Mouse (Mus musculus) layer of hippocampus, adult 18-20 months (tissue): ENCODE measurements around the gene Ypel4. TPM values are rescaled to one million over a fixed set of nuclear protein-coding genes. Genes with fewer than 3 reads are reported as not detected.
A peak's percentile ranks its signal among the peaks of the same experiment; 100 is the strongest.
"Not testable (repeated sequence)": the region's sequence is repeated elsewhere in the genome, so short reads cannot be mapped to it uniquely, and the experiment has no call there.

Source experiments
- DNase-seq, 2 experiments: peaks; one replicate each; pipeline ENCODE4 v3.0.0; 2022; ENCODE audit warnings: low spot score in 2 of 2
- total RNA-seq, 2 experiments: library from RNA; stranded (reverse); gene quantifications; 2 replicates each; pipeline ENCODE4 v1.2.3; 2021

Ypel4 gene
- total RNA-seq, 2 experiments from 2014 or later, result 81.2 to 84.9 TPM

DNA sequence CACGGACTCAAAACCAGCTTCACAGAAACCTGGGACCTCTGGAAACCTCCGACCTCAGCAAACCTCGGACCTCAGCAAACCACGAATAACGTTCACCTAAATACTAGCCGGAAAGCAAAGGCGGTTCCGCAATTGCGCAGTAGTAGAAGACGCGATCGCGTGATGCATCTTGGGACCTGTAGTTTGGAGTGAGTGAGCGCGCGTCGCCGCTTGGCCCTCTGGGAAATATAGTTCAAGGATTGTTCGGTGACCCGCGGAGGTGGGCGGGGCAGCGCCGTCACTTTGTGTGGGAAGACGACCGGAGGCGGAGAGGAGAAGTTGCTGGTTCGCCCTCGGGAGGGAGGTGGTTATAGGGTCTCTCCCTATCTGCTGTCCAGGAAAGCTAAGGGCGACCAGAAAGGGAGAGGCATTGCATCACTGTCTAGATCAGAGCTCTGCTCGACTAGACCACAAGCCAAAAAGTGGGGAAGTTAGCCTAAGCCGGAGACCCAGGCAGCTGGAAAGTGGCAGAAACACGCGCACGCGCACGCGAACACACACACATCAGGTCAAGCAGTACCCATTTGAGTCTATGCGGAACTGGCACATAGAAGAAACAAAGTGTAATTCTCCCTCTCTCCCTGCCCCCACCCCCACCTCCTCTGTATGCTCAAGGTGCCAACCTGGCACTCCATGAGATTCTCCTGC is 6.5 kb upstream of the Ypel4 start, which contains the start of gene Clp1:
Clp1 (minus strand) TSS at position 179 of the 687 bp plus-strand sequence.
- peak; percentile 93 to 99 for DNase-seq

DNA sequence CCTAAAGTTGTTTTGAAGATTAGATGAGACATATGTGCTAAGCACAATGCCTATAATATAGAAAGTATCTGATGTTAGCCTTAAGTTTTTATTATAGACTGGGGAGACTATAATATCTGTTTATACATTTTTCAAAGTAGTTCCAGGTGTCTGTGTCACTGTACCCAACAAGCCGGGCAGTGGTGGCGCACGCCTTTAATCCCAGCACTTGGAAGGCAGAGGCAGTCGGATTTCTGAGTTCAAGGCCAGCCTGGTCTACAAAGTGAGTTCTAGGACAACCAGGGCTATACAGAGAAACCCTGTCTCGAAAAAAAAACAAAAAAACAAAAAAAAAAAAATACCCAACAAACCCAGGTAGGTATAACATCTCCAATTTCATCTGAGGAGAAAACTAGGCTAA is 5.7 kb upstream of the Ypel4 start:
- not testable (repeated sequence) for DNase-seq

DNA sequence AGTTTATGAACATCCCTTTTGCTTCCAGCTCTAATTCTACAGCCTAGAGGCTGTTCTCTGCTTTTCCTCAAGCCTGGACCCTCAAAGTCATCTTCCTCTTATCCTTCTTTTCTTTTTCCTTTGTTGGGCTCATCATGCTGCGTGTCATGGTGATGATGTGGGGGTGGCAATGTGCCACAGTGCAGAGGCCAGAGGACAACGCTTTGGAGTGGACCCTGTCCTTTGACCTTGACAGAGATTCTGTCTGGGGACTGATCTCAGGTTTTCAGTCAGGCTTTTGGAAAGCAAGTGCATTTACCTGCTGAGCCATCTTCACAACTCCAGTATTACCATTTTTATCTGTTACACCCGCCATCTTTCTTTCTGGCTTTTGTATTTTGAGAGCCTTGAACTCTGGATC is 2.7 kb upstream of the Ypel4 start:
- DNase-seq, result no peak

DNA sequence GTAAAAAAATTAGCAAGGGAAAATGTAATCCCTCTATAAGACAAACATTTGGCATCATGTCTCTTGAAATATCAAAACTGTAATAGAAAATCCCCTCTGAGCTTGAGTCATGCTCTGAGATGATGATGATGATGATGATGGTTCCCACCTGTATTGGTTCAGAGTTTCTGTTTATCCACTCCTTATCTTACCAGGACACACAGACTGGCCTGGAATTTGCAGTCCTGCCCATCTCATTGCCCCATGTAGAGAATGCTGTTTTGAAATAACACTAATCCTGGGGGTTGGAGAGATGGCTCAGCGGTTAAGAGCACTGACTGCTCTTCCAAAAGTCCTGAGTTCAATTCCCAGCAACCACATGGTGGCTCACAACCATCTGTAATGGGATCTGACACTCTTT is 1.5 kb upstream of the Ypel4 start:
- DNase-seq, result no peak

DNA sequence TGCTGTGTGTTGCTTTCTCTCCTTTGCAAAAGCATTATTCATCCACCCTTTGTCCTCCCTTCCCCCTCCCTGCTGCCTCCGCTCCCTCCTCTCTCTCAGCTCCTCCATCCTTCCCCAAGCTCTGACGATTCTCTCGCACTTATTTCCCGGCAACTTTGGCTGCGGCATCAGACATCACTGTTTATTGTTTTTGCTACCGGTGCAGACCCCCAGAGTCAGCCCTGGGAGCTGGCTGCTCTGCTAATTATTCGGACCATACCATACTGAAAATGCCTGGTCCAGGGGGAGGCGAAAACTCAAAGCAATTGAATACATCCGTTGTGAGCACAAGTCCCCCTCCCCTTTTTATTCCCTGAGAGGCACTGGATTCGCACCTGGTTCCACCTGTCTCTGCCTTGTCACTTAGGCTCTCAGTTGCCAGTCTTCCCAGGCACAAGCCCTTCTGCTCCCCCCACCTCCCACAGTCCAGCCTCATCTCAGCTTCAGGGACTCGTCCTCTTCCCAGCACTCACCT is 550 bp downstream of the Ypel4 start:
- DNase-seq, result peak in 1 of 2 experiments; percentile 46

DNA sequence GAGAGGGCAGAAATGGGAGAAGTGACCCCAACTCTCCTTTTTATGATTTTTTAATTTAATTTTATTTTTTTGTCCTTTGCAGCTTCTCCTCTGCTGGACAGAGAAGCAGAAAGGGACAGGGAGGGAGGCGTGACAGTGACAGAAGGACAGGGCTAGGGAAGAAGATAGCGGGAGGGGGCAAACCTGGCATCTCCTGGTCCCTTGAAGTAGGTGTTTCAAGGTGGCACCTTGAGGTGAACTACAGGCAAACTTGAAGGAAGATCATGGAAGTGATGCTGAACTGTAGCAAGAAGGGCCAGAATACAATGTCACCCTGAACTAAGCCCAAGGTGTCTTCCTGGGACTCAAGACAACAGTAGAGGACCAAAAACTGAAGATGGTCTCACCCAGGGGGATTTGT is 1.1 kb downstream of the Ypel4 start:
- DNase-seq, result no peak

DNA sequence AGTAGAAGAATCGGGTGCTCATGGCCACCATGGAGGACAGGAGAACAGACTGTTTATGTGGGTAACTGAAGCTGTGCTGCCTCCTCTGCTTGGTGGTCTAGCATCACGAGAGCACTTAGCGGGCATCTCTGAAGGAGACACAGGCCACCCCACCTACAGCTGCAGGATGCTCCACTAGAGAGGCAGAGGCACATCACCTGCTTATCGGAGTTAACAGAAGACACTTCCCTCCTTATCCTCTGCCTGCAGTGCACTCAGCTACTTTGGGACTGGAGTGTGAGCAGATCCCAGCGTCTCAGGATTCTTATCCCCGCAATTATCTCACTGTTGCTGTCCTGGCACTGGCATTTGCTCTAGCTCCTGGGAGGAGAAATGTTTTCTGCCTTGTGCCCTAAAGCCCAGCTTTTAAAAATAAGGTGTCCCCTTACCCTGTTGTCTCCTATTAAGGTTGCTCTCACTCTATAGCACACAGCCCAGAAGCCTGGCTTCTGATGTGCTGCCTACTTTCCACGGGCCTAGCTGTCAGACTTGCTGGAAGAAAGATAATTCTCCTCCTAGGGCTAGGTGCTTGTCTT is 1.6 kb downstream of the Ypel4 start:
- peak in 1 of 2 experiments; percentile 8 for DNase-seq

DNA sequence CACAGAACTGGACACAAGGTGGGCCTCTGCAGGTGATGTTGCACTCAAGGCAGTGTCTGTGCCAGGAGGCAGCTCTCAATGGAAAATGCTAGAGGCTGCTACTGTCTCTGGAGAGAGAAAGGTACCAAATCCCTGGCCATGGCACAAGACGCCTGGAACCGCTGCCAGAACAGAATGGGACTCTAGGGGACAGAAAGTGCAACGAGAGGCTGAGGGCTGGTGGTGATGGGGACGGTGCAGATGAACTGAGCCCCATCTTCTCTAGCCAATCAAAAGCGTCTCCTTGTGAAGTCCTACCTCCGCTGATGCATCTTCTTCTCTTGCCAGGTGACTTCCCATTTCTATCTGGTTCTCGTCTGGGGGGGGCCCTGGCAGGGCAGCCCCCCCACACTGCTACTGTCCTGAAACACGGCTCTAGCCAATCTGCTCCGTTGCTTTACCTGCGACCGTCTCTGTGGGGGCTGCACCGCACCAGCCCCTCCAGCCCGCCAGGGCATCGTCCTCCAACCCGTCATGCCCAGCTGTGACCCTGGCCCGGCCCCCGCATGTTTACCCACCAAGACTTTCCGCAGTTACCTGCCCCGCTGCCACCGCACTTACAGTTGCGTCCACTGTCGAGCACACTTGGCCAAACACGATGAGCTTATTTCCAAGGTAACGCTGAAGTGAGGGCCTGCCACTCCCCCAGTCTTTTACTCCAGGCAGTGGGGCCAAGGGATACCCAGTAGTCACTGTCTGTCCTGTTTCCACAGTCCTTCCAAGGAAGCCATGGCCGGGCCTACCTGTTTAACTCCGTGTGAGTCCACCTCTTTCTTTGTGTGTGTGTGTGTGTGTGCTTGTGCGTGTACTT is 2.7 kb downstream of the Ypel4 start:
- peak in 1 of 2 experiments; percentile 11 for DNase-seq

DNA sequence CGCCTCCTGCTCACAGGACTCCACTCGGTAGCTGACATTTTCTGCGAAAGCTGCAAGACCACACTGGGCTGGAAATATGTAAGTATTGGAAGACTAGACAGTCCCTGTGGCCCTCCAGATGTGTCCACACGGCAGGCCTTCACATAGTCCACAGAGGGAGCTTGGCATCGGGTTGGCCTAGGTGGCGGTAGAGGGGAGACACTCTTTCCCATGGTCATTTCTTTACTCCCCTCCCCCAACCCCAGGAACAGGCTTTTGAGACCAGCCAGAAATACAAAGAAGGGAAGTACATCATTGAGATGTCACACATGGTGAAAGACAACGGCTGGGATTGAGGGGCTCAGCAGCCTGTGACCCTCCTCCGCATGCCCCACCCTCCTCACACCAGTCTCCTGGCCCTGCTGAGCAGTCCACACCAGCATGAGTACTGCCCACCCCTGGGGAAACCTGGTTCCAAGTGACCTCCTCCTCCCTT is 3.6 kb downstream of the Ypel4 start:
- no peak for DNase-seq

DNA sequence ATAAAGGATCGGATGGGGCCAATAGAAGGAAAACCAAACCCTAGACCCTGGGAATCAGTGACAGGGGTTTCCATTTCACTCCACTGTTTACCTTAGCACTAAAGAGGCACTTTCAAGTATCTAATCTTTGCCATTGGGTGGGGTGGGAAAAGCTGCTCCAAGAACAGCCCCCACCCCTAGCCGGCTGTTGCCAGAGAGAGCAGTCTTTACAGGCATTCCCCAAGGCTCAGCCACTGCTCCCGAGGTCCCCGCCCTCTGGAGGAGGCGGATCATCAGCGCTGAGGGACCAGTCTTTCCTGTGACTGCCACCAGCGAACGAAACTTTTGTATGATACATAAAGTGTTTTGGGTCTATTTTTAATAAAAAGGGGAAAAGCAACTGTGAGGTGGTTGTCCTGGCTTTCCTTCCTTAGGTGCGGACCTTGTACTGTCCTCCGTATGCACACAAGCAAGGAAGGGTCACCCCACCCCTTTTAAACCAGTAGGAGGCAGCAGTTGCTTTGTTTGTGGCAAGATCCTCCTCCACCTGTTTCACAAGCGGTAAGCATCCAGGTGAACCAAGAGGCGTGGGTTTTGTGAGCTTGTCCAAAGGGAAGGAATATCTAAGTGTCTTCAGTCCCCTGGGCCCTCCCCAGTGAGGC is 4.5 kb downstream of the Ypel4 start:
- DNase-seq, result no peak

DNA sequence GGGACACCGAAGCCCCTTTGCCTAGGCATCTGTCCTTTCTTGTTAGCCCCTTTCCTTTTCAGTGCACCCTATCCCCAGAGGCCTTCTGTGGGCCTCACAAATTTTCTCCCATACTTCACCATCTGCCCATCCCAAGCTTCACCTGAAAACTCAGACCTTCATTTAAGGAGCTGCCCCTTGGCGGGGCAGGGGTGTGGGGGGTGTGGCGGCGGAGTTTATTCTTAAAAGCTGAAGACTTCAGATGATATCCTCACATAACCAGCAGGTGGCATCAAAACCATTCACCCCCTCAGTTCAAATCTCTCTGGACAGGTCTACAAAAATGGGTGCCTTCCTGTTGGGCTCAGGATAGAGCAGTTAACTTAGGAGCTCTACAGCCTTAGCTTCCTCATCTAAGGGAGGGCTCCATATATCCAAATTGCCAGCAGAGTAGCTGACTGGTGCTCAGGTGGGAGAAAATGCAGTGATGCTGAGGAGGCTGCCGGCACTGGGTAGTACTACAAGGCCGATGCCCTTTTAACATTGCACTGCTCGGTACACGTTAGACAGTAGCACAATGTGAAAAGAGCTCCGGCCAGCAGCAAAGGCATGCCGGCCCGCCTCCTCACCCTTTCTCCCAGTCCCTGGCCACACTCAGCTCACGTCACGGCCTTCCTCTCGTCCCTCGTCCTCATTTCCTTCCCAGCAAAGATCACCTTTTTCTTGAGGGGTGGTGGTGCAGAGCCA is 6.9 kb downstream of the Ypel4 start:
- peak in 1 of 2 experiments; percentile 20 for DNase-seq

DNA sequence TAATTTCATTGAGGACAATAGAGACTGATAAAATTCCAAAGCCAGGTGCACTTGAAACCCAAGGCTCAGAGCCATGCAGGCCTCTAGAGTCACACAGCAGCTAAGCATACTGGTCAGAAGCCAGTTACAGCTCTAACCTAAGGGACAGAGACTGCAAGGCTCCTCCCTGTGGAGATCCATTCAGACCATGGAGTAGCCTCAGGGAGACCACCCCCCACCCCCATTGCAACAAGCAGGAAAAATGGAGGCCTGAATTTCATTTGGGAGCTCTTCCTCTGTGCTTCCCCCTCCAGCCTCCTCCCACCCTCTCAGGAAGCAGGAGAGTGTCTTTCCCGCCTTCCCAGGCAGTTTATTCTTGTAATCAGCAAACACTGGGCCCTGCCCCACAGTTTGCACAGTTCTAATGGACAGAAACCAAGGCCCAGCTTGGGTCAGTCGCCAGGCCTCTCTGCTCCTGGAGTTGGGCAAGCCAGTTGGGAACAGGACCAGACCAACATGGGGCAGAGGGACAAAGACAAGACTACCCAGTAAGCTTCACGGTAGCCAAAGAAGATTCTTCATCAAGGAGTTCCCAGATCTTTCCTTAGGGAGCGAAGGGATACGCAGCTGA is 8.1 kb downstream of the Ypel4 start:
- no peak for DNase-seq

DNA sequence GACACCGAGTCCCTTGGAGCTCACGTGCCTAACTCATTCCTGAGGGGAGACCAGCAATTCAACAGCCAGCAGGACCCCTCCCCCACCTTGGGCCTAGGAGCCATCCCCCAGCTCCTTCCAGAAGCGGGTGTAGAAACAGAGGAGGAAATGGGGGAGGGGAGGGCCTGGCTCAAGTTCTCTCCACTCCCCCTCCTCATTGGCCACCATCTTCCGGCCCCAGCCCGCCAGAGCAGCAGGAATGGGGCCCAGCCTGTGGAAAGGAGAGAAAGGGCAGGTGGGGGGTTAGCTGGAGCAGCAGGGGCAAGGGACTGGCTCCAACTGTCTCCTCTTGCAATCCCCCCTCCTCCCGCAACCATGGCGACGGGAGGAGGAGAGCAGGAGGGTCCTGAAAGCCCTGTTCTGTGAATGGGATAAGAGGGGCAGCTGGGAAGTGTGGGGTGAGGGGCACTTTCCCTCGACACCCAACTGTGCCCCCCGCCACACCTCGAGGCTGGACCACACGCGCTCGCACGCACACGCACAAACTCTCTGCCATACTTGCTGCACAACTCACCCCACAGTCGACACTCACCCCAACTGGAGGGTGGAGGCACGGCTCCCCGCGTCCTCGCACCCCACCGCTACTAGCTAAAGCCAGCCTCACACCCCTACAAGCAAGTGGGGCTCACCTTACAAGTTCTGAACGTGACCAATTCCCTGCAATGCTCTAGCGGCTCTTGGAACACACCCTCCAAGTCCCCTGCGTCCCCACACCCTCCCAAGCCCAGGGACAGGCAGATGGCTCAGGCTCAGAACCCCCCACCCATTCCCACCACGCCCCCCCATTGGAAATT is 8.8 kb downstream of the Ypel4 start:
- peak in 1 of 2 experiments; percentile 11 for DNase-seq

DNA sequence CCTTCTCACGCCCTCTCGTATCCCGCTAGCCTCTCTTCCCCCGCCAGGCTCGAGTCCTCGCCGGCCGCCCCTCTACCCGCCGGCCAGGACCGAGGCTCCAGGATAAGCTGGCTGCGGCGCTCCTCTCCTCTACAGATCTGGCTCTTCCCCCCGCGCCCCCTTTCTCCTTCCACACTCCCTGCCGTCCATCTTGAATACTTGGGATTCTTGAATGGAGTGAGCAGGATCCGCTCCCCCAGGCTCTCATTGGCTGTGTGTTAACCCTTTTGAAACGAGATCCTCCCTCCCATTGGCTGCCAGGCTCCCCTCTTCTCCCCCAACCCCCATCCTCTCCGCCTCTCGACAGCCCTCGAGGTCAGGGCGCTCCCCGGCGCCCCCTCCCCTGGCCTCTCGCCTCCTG is 9.7 kb downstream of the Ypel4 start, which contains the start of gene Gm19426:
Gm19426 (minus strand) TSS at position 95 of the 400 bp plus-strand sequence.
- peak in 1 of 2 experiments; percentile 71 for DNase-seq

DNA sequence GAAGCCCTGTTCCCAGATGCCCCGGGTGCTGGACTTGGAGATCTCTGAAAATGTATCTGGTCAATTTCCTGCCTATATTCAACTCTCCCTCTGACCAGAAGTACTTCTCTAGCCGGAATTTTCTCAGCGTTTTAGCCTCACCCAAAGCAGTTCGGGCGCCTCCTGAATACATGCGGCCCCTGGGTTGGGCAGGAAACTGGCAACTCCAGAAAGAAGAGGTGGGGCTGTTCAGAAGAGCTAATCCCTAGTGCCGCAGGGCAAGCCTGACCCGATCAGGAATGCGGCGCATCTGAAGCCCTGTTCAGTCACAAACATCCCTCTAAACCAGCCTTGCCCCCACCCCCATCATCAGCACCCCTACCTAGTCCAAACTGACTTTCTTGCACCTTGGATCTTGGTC is 10.3 kb downstream of the Ypel4 start:
- no peak for DNase-seq

DNA sequence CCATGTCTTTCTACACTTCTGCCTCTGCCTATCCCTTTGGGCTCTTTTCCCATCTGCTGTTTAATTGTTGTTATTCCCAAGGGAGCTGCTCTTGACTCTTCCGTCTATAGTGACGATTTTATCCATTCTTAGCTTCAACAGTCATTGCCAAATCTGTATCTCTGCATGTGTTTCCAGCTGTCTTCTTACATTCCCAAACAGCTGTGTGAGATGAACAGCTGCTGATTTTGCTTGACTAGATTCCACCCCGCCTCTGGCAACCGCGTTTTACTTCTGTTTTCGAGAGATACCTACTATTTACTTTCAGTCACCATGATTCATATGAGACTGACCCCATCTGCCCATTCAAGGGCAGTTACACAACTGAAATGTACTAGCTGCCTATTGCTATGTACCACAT is 16.3 kb downstream of the Ypel4 start:
- DNase-seq, result no peak

DNA sequence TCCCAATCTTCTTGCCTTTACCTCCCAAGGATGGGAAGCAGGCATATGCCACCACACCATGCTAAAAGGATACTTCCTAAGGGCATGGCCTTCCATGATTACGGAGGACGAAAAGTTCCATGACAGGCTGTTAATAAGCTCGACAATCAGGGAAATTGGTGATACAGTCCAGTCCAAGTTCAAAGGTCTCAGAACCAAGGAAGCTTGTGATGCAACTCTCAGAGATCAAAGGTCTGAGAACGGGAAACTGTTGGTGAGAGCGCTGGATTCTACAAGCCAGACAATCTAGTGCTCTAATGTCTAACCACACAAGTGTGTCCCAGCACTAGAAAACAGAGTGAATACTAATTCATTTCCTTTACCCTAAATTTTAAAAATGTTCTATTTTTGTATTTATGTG is 22.4 kb downstream of the Ypel4 start:
- no peak for DNase-seq

DNA sequence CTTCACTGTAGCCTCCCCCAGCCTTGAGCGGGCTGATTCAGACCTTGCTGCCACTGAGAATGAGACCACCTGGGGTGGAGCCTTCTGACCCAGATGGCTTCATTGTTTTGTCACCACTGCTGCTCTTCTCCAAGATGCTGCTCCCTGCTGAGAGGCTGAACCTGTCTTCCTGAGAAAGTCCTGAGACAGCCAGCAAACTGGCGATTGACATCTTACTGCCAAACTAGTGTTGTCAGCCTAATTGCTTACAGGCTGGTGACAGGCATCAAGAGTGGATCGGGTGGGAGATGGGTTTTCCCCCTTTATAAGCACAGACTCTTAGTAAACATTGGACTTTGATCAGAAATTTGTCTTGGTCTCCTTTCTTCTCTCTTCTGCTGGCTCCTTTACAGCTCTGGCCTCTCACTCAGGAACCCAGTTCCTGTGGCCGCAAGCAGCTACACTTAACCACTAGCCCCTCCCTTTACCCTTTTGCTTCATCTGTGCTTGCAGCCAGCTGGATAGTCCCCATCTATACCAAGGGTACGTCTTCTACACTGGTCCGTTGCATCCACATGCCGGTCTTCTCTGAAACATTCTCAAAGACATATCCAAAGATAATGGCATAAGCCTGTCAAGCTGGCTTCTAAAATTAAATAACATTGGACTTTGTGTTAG is 23.3 kb downstream of the Ypel4 start:
- DNase-seq, result no peak
